Mouse (Mus musculus) hindbrain, postnatal 0 days (tissue): Measurements from ENCODE around the gene Trappc12. TPM values are rescaled to one million over a fixed set of nuclear protein-coding genes. Genes with fewer than 3 reads are reported as not detected.

Source experiments
- ATAC-seq: fragments of 200-750 bp; cut with Nextera tagmentation; 2 replicates; pipeline ENCODE4 v1.8.0; 2017; ENCODE audit warnings: mild to moderate bottlenecking, moderate TSS enrichment, moderate library complexity
- DNase-seq: peaks from one replicate; pipeline ENCODE4 v3.0.0-alpha.2; 2015; ENCODE audit warnings: low spot score
- H3K27ac ChIP-seq: fragments of 300-500 bp; sonication (generic); 2 replicates; pipeline ENCODE4 v1.5.1; 2014; ENCODE audit warnings: mild to moderate bottlenecking
- H3K27me3 ChIP-seq: fragments of 300-500 bp; sonication (generic); 2 replicates; pipeline ENCODE4 v1.6.1; 2014; ENCODE audit warnings: low read length, mixed read lengths; ENCODE audit not compliant: insufficient read depth
- H3K36me3 ChIP-seq: fragments of 300-500 bp; sonication (generic); 2 replicates; pipeline ENCODE4 v1.6.1; 2014; ENCODE audit warnings: low read length, mixed read lengths; ENCODE audit not compliant: insufficient read depth
- H3K4me1 ChIP-seq: fragments of 300-500 bp; sonication (generic); 2 replicates; pipeline ENCODE4 v1.6.1; 2014; ENCODE audit warnings: antibody characterized with exemption, low read length, mixed read lengths; ENCODE audit not compliant: insufficient read depth
- H3K4me2 ChIP-seq: fragments of 300-500 bp; sonication (generic); 2 replicates; pipeline ENCODE4 v1.6.1; 2014; ENCODE audit warnings: low read depth, mild to moderate bottlenecking, low read length, moderate library complexity, mixed read lengths
- H3K4me3 ChIP-seq: fragments of 300-500 bp; sonication (generic); 2 replicates; pipeline ENCODE4 v1.5.1; 2014; ENCODE audit warnings: low read length
- H3K9ac ChIP-seq: fragments of 300-500 bp; sonication (generic); replicated peaks from 2 replicates; pipeline ENCODE4 v1.6.1; 2014; ENCODE audit warnings: mild to moderate bottlenecking, low read length, moderate library complexity, mixed read lengths
- H3K9me3 ChIP-seq: fragments of 300-500 bp; sonication (generic); 2 replicates; pipeline ENCODE4 v1.6.1; 2016; ENCODE audit warnings: low read length, mixed read lengths
- CTCF ChIP-seq: IDR thresholded peaks from 2 replicates; pipeline ENCODE4 v1.5.1; 2016; ENCODE audit warnings: antibody characterized with exemption, control low read depth, low read depth
- WGBS: fragments of 180-500 bp; shearing (Covaris S2); extraction: QIAGEN DNeasy Blood & Tissue Kit; methylation state at CpG from one replicate; pipeline ENCODE4 v1.1.7; 2014; 5-methylcytosine and 5-hydroxymethylcytosine counted together
- polyA plus RNA-seq: library from polyadenylated mRNA; unstranded; fragments of >200 nt; fragmentation: Nextera tagmentation; extraction: Ambion mirVana; gene quantifications from 2 replicates; pipeline ENCODE4 v1.2.1, GENCODE M21; 2015
- total RNA-seq: library from RNA; depleted of rRNA; stranded (reverse); fragments of >200 nt; gene quantifications from 2 replicates; pipeline ENCODE4 v1.2.3, GENCODE M21; 2014

Trappc12 gene
- total and polyA plus RNA-seq, 2 experiments from 2014 or later, result 34.1 to 66.3 TPM

DNA sequence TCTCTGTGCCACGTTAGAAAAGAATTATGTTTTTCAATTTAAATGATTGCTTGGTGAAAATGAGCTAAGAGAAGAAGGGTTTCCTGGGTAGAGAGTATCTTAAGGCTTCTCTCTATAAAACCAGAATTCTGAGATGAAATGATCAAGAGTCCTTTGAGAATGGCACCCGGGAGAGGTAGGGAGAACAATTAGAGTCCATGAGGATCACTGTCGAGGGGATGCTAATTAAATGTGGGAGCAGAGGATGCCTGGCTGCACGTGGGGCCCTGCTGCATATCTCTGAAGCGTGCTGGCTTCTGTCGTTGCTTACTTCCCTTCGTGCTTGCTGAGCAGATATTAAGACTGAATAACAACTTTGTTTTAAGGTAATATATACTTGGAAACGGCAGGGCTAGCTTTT, 24.8 kb upstream of the Trappc12 start:
- no peak for ATAC-seq
- no peak for TF ChIP-seq CTCF
- WGBS, result 23% methylated on average over 8 of the region's 8 CpGs
- Histone ChIP-seq H3K27me3 (no peaks in the 10 kb centered on the region), H3K4me2 (no peak overlapping the region), H3K4me3 (no peak overlapping the region), H3K9me3 (no peaks in the 10 kb centered on the region), H3K4me1 (peaks cover 5% of the 10 kb centered on the region; the same call in 1 of the 2 replicates), H3K27ac (no peak overlapping the region), H3K9ac (no peak overlapping the region), H3K36me3 (no peaks in the 10 kb centered on the region)
- DNase-seq, result no peak

DNA sequence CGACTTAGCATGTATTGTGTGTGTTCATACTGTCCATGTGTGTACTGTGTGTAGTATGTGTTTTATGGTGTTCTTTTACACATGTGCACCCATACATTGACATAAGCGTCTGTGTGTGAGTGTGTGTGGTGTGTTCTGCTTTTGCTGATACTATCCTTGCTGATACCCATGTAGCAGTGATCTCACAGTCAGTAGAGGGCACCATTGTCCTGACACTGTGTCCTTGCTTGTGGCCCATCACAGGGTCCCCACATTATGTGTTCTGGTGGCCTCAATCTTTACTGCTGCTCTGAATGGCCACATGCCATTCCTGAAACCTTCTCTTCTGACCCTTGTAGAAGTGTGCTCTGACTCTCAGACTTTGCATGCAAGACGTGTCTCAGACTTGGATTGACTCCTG, 23.5 kb upstream of the Trappc12 start:
- ATAC-seq (peak; percentile 67; the same call in 1 of the 2 replicates), DNase-seq (peak; percentile 61)
- peaks cover 5% of the 10 kb centered on the region; the same call in 1 of the 2 replicates for H3K4me1 ChIP-seq
- H3K4me3 ChIP-seq, result no peak overlapping the region
- TF ChIP-seq CTCF, result peak; percentile 66
- H3K4me2 ChIP-seq, result no peak overlapping the region
- H3K36me3 ChIP-seq, result no peaks in the 10 kb centered on the region
- no peak overlapping the region for H3K9ac ChIP-seq
- no peaks in the 10 kb centered on the region for H3K9me3 ChIP-seq
- H3K27me3 ChIP-seq, result no peaks in the 10 kb centered on the region
- no peak overlapping the region for H3K27ac ChIP-seq
- WGBS, result 68% methylated on average over 3 of the region's 3 CpGs

DNA sequence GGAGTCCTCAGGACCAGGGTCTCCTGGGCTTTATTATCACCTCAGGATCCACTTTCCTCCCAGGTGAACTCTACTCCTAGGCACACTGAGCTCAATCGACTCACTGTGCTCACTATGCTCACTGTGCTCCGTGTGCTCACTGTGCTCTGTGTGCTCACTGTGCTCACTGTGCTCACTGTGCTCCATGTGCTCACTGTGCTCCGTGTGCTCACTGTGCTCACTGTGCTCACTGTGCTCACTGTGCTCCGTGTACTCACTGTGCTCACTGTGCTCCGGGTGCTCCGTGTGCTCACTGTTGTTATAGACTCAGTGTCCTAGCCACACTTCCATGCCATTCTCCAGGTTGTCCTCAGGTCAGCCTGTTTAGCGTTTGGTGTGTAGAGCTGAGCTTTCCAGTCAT, 19.7 kb upstream of the Trappc12 start:
- Histone ChIP-seq H3K4me3 (no peak overlapping the region), H3K27me3 (no peaks in the 10 kb centered on the region), H3K4me1 (peaks cover 5% of the 10 kb centered on the region; the same call in 1 of the 2 replicates), H3K9ac (no peak overlapping the region), H3K36me3 (0 out of 2 replicates have a peak, but pooled peaks cover 6% of the 10 kb centered on the region), H3K27ac (no peak overlapping the region), H3K9me3 (no peaks in the 10 kb centered on the region), H3K4me2 (no peak overlapping the region)
- 91% methylated on average over 7 of the region's 7 CpGs for WGBS
- no peak for ATAC-seq
- DNase-seq, result no peak
- no peak for TF ChIP-seq CTCF

DNA sequence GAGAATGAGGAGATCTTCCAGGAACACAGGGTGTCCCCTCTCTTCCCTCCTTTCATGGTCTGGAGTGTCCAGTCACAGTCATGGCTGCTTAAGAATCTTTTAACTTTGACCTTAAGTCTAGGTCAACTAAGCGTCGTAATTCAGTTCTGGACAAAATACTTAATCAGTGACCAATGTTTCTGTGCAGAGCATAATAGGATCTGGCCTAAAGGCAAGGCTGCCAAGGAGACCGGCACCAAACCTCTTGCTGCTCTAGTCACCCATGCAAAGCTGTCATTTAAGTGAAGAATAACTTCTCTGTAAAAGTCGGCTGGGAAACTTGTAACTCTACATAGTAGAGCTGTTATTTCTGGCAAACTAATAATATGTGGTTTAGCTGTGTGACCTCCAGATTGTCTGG, 5.7 kb upstream of the Trappc12 start:
- Histone ChIP-seq H3K27me3 (no peaks in the 10 kb centered on the region), H3K9ac (no peak overlapping the region), H3K36me3 (peaks cover 5% of the 10 kb centered on the region; the same call in 1 of the 2 replicates), H3K4me1 (peaks cover 10% of the 10 kb centered on the region), H3K4me3 (no peak overlapping the region), H3K27ac (no peak overlapping the region), H3K9me3 (no peaks in the 10 kb centered on the region), H3K4me2 (no peak overlapping the region)
- WGBS, result 82% methylated on average over 4 of the region's 4 CpGs
- no peak for TF ChIP-seq CTCF
- DNase-seq (no peak), ATAC-seq (no peak)

DNA sequence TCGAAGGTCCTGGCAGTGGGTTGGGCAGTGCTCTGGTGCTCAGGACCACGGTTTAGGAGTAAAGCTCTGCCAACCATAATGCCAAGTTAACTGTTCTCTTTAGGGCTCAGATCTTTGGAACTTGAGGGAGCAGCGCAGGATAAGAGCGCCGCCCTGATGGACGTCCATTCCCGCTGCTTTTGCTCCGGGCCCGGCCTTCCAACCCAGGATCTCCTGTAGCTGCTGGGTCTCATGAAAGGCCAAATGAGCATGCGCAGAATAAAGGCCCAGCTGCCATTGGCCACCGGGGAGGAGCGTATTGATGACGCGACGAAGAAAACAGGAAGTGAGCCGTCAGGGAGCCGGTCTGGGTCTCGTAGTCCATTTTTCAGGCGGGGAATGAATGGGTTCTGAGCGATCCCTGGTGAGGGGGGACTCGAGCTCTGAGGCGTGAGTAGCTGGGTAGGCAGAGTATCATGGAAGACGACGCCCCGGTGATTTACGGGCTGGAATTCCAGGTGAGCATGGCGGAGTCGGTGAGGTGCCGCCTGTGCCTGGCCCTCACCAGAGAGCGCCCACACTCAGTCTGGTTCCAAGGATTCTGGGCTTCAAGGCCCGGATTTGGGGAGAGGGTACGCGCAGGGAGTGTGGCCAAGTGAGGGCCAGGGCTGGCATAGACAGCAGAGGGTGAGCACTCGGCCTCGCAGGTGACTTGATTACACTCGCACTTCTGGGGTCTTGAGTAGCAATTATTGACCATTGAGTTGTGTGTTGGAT, 1.4 kb upstream of the Trappc12 start, which contains the start of gene Eipr1:
Gene Eipr1 (plus strand): TSS at position 296 of the 756 bp plus-strand sequence.
- Histone ChIP-seq H3K27me3 (no peaks in the 10 kb centered on the region), H3K36me3 (peaks cover 3% of the 10 kb centered on the region; the same call in 1 of the 2 replicates), H3K9ac (peak within 1 kb of the TSS; percentile 62), H3K4me3 (peak within 1 kb of the TSS; percentile 84), H3K9me3 (no peaks in the 10 kb centered on the region), H3K27ac (peak within 1 kb of the TSS; percentile 76), H3K4me1 (peaks cover 14% of the 10 kb centered on the region), H3K4me2 (peak within 1 kb of the TSS; percentile 95)
- peak; percentile 48 for TF ChIP-seq CTCF
- ATAC-seq (peak; percentile 89), DNase-seq (peak; percentile 97)
- WGBS, result 4% methylated on average over 36 of the region's 36 CpGs

DNA sequence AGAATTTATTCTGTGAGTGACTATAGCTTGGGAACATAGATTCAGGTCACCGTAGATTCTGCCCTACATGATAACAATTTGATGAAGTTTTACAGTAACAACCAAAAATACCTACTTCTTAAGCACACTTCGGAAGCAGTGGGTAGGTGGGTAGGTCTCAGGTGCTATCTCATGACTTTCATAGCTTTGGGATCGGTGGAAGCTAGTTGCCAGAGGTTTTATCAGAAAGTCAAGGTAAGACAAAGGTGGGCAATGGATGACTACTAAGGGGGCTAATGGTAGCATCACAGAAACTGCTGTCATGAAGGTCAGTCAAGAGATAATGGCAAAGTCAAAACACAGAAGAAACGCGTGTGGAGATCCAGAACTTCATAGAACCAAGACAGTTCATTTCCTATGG, 604 bp upstream of the Trappc12 start:
- H3K27ac ChIP-seq, result peak overlapping the region; percentile 76; the same call in 1 of the 2 replicates
- H3K4me2 ChIP-seq, result peak overlapping the region; percentile 95; the same call in 1 of the 2 replicates
- TF ChIP-seq CTCF, result no peak
- WGBS, result 97% methylated on average over 5 of the region's 5 CpGs
- peaks cover 10% of the 10 kb centered on the region; the same call in 1 of the 2 replicates for H3K36me3 ChIP-seq
- H3K4me1 ChIP-seq, result peaks cover 14% of the 10 kb centered on the region
- no peak for DNase-seq
- no peaks in the 10 kb centered on the region for H3K27me3 ChIP-seq
- H3K4me3 ChIP-seq, result no peak overlapping the region
- no peaks in the 10 kb centered on the region for H3K9me3 ChIP-seq
- no peak for ATAC-seq
- H3K9ac ChIP-seq, result no peak overlapping the region

DNA sequence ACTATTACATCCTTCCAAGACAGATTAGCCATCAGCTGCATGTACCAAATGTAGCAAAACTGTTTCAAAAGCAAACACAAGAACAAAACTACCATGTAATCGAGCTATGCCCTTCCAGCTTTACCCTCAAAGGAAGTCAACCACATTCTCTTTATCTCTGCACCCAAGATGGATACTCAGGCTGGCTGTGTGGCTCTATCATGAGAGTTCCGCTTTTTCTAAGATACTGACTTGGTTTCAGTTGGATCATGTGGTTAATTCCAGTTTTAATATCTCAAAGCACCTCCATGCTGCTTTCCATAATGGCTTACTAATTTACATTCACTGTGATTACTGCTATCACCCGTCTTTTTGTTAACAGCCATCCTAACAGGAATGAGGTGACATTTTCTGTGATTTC, 6.9 kb downstream of the Trappc12 start:
- no peak for TF ChIP-seq CTCF
- peaks cover 16% of the 10 kb centered on the region for H3K36me3 ChIP-seq
- DNase-seq (no peak), ATAC-seq (no peak)
- H3K27ac ChIP-seq, result no peak overlapping the region
- no peak overlapping the region for H3K4me2 ChIP-seq
- no peak overlapping the region for H3K9ac ChIP-seq
- H3K27me3 ChIP-seq, result no peaks in the 10 kb centered on the region
- 73% methylated on average over 3 of the region's 3 CpGs for WGBS
- no peak overlapping the region for H3K4me3 ChIP-seq
- no peaks in the 10 kb centered on the region for H3K4me1 ChIP-seq
- no peaks in the 10 kb centered on the region for H3K9me3 ChIP-seq
